Mouse (Mus musculus): ENCODE data around the gene Rab3c.

The Rab3c gene

DNA sequence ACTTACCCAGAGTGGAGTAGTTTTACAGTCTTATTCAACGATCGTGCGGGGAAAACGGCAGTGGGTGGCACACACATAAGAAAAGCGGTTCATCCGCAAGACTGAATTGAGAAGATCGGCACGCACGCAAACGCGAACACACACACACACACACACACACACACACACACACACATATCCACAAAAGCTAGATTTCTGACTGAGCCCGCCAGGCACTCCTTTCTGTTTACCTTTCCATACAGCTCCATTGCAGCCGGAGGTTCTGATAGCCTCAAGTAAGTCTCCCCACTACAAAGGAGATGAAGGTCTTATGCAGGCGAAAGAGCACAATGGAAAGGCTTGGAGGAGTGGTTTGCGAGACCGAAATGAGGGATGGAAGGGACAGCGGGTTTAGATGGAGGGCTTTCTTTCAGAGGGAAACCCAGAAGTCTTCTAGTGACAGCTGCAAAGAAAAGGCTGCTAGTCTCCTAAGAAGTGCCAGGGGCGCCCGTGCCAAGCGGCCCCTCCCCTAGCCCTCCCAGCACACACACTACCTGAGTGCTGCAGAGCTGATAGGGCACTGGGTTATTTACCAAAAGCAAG, at the start of gene Rab3c:
TSS of gene Rab3c (minus strand) at position 434 of the 582 bp plus-strand sequence.
- DNase-seq (ENCODE audit: inconsistent ontology term): peak; percentile 52

DNA sequence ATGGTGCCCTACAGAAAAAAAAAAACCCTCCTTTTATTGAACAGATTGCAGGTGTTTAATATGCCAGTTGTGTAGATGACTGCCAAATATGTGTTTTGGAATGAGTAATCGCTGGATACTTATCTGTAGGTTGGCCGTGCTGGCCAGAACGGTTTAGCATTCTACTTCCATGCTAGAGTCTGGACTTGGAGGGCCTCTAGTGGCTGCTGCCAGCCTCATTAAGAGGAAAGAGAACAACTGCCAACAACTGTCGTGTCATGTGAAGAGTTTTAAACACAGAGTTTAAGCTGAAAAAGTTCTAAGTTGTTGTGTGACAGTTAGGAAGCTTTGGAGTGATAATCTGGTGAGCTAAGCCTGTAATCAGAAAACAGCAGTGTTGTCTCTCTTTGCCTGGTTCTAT, 38.0 kb upstream of the Rab3c start:
- DNase-seq (ENCODE audit: inconsistent ontology term): no peak

DNA sequence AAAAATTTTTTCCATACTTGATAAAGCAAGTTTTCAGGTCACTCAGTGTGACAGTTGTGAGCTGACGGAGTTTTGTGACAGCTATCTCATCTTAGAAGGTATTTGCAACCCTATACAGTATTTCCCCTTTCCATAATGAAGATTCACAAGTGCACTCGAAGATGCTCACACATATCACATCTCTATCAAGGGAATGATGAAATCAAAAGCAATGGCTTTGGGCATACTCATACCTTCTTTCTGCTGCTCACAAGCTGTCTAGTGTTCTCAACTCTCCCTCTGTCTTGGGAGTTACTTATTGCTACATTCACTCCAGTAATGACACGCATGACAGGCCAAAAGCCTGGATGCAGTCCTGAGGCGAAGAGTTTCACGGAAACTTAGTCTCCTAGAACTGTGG, 26.4 kb upstream of the Rab3c start:
- DNase-seq (ENCODE audit: inconsistent ontology term): no peak

DNA sequence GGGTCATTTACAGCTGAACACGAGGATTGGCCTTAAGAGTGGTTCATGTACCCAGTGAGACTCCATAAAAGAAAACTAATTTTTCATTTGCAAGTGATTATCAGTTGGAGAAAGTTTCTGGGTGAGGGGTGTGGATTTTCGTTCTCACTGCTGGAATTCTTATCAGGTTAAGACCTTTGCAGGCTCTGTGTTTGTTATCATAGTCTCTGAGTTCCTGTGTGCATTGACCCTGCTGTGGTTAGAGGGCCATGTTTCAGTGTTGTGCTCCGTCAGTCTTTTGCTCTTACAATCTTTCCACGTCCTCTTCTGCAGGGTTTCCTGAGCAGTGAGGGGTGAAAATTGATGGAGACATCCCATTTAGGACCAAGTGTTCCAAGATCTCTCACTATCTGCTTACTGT, 16.3 kb upstream of the Rab3c start:
- DNase-seq (ENCODE audit: inconsistent ontology term): no peak

DNA sequence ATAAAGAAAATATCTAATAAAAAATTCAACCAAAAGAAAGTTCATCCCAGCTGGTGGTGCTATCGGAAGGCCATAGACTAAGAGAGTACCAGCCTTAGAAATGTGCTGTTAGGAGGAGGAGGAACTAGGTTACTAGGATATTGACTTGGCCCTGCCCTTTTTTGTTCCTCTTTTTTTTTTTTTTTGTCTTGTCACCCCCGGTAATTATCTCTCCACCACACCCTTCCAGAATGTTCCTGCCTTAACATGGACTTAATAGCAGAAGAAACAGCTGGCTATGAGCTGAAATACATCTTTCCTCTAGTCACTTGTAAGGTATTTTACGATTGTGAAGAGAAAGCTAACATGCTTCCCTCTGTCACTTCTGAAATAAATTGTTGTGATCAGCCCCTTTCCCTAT, 7.7 kb upstream of the Rab3c start:
- no peak for DNase-seq (ENCODE audit: inconsistent ontology term)

DNA sequence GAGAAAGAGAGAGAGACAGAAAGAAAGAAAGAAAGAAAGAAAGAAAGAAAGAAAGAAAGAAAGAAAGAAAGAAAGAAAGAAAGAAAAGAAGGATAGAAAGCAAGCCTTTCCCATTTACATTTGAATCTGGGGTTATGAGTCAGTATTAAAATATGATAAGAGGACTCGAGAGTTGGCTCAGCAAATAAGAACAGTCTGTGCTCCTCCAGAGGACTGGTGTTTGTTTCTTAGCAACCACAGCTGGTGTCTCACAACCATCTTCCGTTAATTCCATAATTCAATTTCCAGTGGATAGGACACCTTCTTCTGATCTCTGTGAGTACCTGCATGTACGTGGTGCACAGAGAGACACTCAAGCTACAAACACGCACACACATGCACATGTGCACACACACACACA, 3.0 kb upstream of the Rab3c start:
- DNase-seq (ENCODE audit: inconsistent ontology term): peak; percentile 2

DNA sequence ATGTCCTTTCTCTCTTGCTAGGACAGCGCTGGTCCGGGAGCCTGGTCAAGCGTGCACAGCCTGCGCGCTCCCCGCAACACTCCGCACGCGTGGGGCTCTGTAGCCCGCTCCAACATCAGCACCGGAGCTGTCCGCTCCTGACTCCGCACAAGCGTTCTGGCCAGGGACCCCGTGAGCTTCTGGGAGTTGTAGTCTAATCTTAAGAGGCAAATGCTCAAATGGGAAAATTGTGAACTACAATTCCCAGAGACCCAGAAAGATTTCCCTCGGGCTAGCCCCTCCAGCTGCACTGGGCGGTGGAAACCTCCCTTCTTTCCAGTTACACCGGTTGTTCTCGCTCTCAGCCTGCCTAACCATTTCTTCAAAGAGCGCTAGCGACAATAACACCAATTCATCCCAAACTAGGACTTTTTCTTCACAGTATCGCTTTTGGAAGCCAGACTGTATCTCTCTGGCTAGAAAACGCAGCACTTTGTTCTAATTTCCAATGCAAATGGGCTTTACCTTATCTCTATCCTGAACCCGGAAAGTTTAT, 701 bp downstream of the Rab3c start:
- DNase-seq (ENCODE audit: inconsistent ontology term): peak; percentile 89

DNA sequence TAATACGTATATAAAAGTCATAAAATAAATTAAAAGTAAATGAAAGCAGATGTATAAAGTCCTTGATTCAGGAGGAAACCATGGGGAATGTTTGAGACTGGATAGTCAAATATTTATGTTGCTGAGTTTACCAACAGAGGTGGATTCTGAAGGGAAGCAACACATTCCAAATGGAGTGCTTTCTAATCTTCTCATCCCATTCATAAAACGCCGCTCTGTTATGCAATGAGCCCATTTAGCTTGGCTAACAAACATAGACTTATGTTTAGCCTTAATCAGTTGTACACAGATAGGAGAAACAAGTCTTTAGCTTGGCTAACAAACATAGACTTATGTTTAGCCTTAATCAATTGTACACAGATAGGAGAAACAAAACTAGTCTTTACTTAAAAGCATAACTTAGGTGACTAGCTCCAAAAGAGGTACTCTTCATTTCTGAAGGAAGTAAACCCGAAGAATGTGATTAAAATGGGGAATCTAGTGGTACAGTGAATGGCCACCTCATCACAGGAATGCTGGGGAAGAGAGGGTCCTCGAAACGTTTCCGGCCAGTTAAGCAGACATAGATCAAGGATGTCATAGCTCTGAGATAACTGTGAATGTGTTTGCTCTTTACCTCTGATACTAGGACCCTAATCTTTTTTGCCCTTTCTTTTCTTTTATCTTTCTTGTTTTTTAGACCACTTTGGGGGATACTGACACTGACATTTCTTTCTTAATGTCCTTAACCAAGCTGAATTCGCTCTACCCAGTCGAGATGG, 1.6 kb downstream of the Rab3c start:
- no peak for DNase-seq (ENCODE audit: inconsistent ontology term)

DNA sequence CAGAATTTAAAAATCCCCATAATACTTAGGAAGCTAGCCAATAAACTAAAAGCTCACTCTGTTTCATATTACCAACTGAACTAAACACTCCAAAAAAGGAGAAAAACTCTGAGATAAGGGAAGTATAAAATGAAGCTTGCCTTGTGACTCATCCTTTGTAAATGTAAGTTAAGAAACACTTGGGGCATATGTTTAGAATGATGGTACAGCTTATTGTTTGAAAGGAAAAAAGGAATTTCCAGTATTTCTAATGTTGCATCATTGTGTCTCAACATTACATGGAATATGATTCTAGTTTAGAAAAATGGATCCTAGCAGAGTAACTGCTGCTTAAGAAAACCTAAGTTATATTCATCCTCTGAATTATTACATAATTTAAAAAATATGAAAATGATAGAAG, 3.1 kb downstream of the Rab3c start:
- DNase-seq (ENCODE audit: inconsistent ontology term): no peak

DNA sequence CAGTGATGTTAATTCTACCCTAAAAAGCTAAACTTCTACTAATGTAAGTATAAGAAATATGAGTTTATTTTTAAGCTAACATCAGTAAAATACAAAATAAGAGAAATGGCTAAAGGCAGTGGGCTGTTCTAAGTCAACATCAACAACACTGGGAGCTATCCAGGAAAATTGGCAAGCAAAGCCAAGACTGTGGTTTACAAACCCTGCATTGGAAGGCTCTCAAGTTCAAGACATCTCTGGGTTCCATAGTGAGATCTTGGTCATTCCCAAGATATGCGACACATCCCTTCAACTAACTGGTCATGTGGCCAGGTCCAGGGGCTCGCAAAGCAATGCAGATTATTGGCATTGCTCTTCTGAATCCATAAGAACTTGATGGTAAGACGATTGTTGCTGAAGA, 5.3 kb downstream of the Rab3c start:
- no peak for DNase-seq (ENCODE audit: inconsistent ontology term)

DNA sequence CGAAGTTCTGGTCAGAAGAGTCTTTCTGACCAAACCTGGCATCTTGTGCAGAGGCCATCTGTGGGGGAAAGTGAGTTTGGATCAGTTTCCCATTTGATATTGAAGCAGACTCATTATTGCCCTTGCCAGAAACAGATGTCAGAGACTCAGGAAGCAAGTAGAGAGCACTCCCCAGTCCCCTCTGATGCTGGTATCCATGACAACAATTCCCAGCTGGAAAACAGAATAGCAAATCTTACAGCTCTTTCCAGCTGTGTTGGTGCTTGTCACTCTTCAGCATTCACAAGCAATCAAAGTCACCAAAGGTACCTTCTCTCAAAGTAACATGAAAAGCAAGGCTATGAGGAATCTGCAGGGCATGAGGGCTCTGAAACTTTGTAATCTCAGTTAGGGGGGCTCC, 20.1 kb downstream of the Rab3c start:
- DNase-seq (ENCODE audit: inconsistent ontology term): no peak

DNA sequence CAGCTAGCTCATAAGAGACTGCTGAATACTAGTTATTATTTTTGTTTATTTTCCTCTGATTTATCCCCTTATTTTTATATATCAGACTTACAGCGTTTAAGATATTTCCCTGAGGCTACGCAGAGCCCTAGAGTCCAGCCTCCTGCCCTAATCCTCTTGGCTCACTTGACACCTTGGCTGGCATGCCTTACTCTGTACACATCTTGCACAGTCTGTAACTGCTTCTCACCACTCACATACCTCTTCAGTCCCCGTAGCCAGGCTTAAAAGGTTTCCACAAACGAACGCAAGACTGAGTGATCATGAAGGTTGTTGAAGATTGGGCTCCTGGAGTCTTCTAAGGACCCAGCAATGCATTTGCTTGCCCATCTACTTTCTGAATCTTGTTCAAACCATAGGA, 29.3 kb downstream of the Rab3c start:
- no peak for DNase-seq (ENCODE audit: inconsistent ontology term)

DNA sequence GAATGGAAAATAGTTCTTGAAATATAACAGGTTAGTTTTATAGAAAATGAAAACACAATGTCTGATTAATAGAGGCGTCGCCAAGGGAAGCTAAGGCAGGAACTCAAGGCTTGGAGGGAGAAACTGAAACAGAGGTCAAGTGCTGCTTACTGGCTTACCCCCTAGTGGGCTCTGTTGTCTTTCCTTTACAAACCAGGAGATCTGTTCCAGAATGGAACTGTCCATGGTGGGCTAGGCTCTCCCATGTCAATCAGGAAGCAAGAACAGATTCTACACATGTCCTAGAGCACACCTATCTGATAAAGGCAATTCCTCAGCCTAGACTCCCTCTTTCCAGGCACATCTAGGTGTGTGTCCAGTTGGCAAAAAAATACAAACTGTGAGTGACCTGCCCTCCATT, 32.3 kb downstream of the Rab3c start:
- DNase-seq (ENCODE audit: inconsistent ontology term): no peak

DNA sequence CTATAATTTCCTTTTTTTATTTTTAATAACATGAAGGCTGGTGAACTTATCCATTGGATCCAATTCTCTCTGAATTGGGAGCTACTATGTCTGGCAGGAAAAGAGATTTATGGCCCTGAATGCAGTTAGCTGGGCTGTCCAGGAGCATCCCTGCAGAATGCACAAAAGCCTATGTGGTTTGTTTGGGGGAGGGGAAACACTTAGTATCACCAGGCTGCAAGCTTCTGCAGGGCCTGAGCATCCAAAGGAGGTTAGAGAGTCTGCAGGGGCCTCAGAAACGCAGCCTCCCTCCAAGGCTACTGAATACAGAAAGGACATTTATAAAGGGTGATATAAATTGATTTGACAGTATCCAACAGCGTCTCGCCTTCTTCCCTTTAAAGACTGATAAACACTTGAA, 41.8 kb downstream of the Rab3c start:
- no peak for DNase-seq (ENCODE audit: inconsistent ontology term)

DNA sequence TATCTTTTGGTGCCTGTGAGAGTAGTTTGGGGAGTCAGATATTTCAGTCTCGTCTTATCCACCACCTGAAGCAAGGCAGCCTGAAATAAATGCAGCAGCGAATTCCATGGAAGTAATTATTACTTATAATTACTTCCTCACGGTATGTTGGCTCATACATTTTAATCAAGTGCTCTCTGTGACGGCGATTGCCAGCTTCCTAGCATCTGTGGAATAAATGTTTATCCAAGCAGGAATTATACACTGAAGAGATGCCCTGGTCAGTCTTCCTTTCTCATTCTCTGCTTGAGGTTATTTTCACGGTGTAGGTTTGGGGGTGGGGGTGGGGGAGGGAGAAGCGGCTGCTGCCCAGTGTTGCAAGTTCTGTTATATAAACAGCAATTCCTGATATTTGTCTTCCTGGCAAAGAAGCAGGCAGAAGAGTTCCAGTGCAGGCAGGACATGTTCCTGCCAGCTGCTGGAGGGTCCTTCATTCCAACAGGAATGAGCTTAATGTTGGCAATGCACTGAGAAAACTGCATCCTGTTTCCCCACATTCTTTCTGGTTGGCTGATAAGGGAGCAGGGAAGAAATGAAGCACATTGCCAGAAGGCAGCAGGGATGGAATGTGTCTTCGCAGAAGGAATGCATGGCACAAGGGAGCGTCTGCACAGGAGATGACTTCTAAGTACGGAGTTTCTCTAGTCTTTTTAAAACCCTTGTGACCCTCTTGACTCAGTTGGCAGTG, 43.4 kb downstream of the Rab3c start:
- peak; percentile 75 for DNase-seq (ENCODE audit: inconsistent ontology term)

DNA sequence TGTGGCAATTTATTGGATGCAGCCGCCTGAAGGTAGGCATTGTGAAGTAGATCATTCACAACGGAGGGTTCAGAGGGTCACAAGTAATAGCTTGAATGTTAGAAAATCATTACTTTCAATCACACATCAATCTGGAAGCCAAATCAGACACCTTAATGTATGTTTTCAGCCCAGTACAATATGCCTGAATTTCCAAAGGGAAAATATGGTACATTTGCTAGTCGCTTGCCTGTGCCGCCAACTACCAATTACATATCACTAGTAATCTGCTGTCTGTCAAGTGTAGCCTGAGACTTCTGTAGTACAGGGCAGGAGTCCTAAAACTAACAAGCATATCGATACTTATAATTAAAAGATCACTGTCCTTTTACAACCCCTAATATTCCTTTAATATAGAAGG, 47.4 kb downstream of the Rab3c start:
- no peak for DNase-seq (ENCODE audit: inconsistent ontology term)

DNA sequence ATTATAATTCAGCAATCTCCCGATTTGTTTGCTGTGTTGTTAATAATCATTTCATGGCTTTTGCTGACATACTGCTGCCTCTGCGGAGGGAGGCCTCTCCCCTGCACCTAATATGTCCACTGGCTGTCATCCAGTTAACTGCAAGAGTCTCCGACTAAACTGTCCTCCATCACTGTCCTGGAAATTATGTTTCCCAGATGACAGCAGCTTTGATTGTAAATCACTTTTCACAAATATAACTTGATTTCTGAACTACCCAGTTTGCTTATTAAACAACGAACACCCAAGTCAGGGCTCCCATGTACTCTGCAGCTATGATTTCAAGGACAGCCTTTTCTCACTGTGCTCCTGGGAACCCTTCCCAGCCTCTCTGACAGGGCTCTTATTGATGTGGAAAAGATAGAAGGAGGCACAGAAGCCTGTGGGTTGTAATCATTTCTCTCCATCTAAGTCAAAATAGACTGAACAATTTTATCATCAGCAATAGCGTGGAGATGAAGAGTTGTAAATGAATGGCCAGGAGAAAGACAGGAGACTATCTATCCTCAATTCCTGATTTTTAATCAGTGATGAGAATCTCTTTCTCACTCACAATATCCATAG, 49.6 kb downstream of the Rab3c start:
- DNase-seq (ENCODE audit: inconsistent ontology term): no peak

DNA sequence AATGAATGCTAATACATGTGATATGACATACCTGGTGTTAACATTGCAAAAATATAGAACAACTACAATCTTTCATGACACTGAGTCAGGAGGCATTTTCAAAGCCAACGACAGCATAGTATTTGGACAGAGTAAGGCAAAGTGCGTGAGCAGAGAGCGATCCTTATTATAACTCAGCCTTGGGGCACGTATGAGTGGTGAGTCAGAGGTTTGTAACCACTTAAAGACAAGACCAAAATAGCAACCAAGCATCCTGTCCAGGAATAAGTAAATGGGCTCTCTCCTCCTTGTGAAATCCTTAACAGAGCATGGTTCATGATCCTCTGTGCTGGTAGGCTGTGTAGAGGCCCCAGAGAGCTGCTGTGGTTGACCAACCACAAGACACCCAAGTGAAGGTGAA, 50.8 kb downstream of the Rab3c start:
- DNase-seq (ENCODE audit: inconsistent ontology term): no peak

DNA sequence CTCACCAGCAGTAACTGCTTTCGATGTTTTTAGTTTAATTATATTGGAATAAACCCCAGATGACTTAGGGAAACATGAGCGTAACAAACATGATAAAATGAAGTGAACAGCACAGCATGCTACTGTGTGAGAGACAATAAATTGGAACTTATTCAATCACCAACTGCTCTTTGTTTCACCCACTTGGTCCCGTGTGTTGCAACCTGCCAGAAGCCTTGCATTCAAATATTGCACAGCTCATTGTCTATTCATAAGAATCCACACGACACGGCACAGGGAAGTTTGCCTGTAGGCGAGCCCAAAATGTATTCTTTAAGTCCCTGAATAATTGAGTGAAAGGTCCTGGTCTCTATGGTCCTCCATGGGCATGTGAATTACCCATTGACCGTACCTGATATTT, 61.6 kb downstream of the Rab3c start:
- peak; percentile 12 for DNase-seq (ENCODE audit: inconsistent ontology term)

DNA sequence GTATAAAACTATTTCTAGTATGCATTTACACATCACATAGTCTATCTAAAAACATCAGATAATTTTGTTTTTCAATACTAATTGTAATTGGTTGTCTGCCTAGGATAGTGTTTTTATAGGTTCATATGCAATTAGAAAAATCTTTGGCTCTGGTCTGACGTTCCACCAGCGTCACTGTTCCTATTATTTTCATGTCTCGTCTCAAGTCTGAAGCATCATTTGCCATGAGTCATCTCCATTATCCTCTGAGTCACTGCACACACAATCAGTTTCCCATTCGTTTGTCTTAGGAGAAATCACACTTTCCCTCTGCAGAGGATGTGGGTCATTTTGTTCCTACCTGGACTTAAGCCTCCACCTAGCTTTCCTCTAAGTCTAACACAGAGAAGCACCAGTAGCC, 62.3 kb downstream of the Rab3c start:
- peak; percentile 72 for DNase-seq (ENCODE audit: inconsistent ontology term)

DNA sequence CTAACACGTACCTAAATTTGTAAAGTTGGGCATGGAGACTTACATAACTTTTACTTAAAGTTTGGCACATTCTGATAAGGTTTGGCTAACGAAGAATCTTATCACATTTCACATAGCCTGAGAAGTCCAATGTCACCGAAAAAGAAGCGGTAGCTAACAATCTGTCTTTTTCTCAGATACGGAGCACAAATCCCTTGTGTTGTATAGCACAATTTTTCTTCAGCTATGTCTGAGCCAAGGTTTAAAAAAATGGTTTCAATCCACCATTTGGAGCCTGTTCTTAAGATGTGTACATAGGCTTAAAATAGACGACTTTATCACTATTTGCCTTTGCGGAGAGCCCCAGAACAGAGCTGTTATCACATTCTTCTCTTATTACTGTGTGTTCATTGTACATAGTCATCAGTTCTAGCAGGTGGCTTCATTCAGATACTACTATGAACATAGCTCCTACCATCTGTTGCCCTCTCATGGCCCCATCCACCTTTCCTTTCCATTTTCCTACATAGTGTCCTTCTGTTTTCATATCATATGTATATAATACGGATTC, 69.2 kb downstream of the Rab3c start:
- no peak for DNase-seq (ENCODE audit: inconsistent ontology term)

DNA sequence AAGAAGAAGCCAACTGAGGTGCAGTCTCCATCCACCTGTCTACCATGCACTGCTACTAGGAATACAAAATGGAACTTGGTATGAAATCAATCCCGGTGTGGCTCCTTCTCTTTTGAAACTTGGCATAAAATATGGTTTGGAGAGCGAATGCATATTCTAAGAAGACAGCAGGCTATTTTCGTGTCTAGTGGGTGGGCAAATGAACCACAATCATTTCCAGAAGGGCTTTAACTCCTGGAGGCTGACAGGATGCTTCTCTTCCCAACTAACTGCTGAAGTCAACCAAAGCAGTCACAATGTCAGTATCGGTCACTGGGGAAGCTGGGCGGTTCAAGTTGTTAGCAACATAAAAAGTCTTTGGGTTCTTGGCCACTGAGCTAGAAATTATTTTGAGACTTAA, 81.9 kb downstream of the Rab3c start:
- DNase-seq (ENCODE audit: inconsistent ontology term): no peak
